Mouse (Mus musculus): ENCODE measurements around the gene Pdk2.
A peak's percentile ranks its signal among the peaks of the same experiment; 100 is the strongest.

Gene Pdk2

GRCm38 (mm10) chr11:95006038-95006437, 35.1 kb downstream of the Pdk2 start:
- DNase-seq (ENCODE audit: extremely low read depth, insufficient read length, low spot score) = no peak

- DNase-seq (ENCODE audit: extremely low read depth, insufficient read length, low spot score) = no peak
Measured at GRCm38 (mm10) chr11:95004937-95005198, 36.3 kb downstream of the Pdk2 start.

- peak; percentile 54 for DNase-seq (ENCODE audit: extremely low read depth, insufficient read length, low spot score)
Measured at GRCm38 (mm10) chr11:95004136-95004936, 36.8 kb downstream of the Pdk2 start.

- no peak for DNase-seq (ENCODE audit: extremely low read depth, insufficient read length, low spot score)
Measured at GRCm38 (mm10) chr11:95002705-95003104, 38.4 kb downstream of the Pdk2 start.

GRCm38 (mm10) chr11:95001584-95002347, 39.4 kb downstream of the Pdk2 start:
- no peak for DNase-seq (ENCODE audit: extremely low read depth, insufficient read length, low spot score)

- peak; percentile 66 for DNase-seq (ENCODE audit: extremely low read depth, insufficient read length, low spot score)
Measured at GRCm38 (mm10) chr11:95001058-95001457, 40.1 kb downstream of the Pdk2 start.

- no peak for DNase-seq (ENCODE audit: extremely low read depth, insufficient read length, low spot score)
Measured at GRCm38 (mm10) chr11:95000548-95000947, 40.6 kb downstream of the Pdk2 start.

- DNase-seq (ENCODE audit: extremely low read depth, insufficient read length, low spot score) = no peak
Measured at GRCm38 (mm10) chr11:95000128-95000527, 41.0 kb downstream of the Pdk2 start.

GRCm38 (mm10) chr11:94998041-94998531, 43.1 kb downstream of the Pdk2 start:
- no peak for DNase-seq (ENCODE audit: extremely low read depth, insufficient read length, low spot score)

GRCm38 (mm10) chr11:94997596-94997995, 43.6 kb downstream of the Pdk2 start:
- DNase-seq (ENCODE audit: extremely low read depth, insufficient read length, low spot score) = no peak

GRCm38 (mm10) chr11:94996984-94997383, 44.2 kb downstream of the Pdk2 start:
- DNase-seq (ENCODE audit: extremely low read depth, insufficient read length, low spot score) = no peak

- no peak for DNase-seq (ENCODE audit: extremely low read depth, insufficient read length, low spot score)
Measured at GRCm38 (mm10) chr11:94996101-94996500, 45.1 kb downstream of the Pdk2 start.

GRCm38 (mm10) chr11:94994947-94995772, 46.0 kb downstream of the Pdk2 start:
- no peak for DNase-seq (ENCODE audit: extremely low read depth, insufficient read length, low spot score)

GRCm38 (mm10) chr11:94994208-94994814, 46.8 kb downstream of the Pdk2 start:
- no peak for DNase-seq (ENCODE audit: extremely low read depth, insufficient read length, low spot score)

- peak; percentile 77 for DNase-seq (ENCODE audit: extremely low read depth, insufficient read length, low spot score)
Measured at GRCm38 (mm10) chr11:94992754-94993606, 48.2 kb downstream of the Pdk2 start.

- no peak for DNase-seq (ENCODE audit: extremely low read depth, insufficient read length, low spot score)
Measured at GRCm38 (mm10) chr11:94992480-94992753, 48.7 kb downstream of the Pdk2 start.

- DNase-seq (ENCODE audit: extremely low read depth, insufficient read length, low spot score) = peak; percentile 78
Measured at GRCm38 (mm10) chr11:94991641-94992479, 49.3 kb downstream of the Pdk2 start.

- peak; percentile 89 for DNase-seq (ENCODE audit: extremely low read depth, insufficient read length, low spot score)
Measured at GRCm38 (mm10) chr11:94990749-94991577, 50.2 kb downstream of the Pdk2 start, which contains the start of gene Ppp1r9b. Ppp1r9b (plus strand) TSS chr11:94991035.

Data from 3134 (cell line).